Mouse (Mus musculus) ES-E14 (cell line): ENCODE measurements around the gene Slc25a4.

Source experiments
- CHD2 ChIP-seq: IDR thresholded peaks from 2 replicates; pipeline ENCODE4 v1.6.1; 2014; ENCODE audit warnings: mild to moderate bottlenecking, low read depth, low read length, inconsistent platforms
- HCFC1 ChIP-seq: IDR thresholded peaks from 2 replicates; pipeline ENCODE4 v1.6.1; 2012; ENCODE audit warnings: low read length, inconsistent platforms, borderline replicate concordance; ENCODE audit not compliant: insufficient read depth
- MAFK ChIP-seq: IDR thresholded peaks from 2 replicates; pipeline ENCODE4 v1.6.1; 2014; ENCODE audit warnings: mild to moderate bottlenecking, low read depth, low read length, inconsistent platforms; ENCODE audit not compliant: insufficient read depth
- ZC3H11A ChIP-seq: IDR thresholded peaks from 2 replicates; pipeline ENCODE4 v1.6.1; 2012; ENCODE audit warnings: low read depth, mild to moderate bottlenecking, inconsistent platforms, low read length, borderline replicate concordance
- ZNF384 ChIP-seq: IDR thresholded peaks from 2 replicates; pipeline ENCODE4 v1.6.1; 2012; ENCODE audit warnings: low read depth, low read length, inconsistent platforms

DNA sequence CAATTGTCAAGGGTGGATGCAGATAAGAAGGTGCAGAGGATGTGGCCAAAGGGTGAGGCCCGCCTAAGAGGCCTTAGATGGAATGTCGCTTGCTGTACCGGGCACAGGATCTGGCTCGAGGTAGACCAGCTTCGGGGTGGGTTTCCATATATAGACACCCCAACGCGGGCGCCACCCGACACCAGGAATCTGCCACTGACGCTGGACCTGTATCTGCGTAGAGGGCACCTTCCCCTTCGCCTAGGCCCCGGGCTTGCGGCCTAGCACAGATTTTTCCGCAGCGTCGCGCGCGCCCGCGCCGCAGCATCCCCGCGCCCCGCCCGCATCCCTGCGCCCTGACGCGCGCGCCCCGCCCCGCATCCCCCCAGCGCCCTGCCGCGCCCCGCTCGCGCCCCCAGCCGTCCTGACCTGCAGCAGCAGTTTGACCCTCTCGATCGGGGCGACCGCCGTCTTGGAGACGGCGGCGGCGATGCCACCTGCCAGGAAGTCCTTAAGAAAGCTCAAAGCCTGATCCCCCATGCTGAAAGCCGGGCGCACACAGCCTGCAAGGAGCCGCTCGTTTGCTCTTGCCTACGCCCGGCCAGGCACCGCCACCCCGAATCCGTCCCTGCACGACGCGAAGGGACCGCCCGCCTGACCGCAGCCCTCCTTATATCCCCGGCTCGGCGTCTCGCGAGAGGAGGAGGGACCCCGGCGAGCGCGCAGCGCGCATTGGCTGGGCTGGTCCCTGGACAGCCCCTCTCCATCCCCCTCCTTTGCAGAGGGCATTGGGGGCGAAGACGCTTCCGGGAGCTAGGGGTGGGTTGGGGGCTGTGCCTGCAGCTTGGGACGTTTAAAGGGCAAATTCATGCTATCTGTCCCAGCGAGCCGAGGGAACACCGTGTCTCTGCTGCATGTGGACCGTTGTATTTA lies at the start of gene Slc25a4:
- TF ChIP-seq ZNF384: no peak
- TF ChIP-seq MAFK: no peak
- no peak for TF ChIP-seq ZC3H11A
- TF ChIP-seq HCFC1: 0 out of 2 replicates have a peak, but pooled peaks have one; percentile 48
- TF ChIP-seq CHD2: peak; percentile 99
